Mouse (Mus musculus) central nervous system, embryonic 14 days (tissue): ENCODE measurements around the gene 1700025B11Rik. TPM values are rescaled to one million over a fixed set of nuclear protein-coding genes. Genes with fewer than 3 reads are reported as not detected.

Experiments used
- polyA plus RNA-seq: library from polyadenylated mRNA; depleted of rRNA; stranded (reverse); fragments of >200 nt; gene quantifications from 2 replicates; pipeline ENCODE4 v1.2.3, GENCODE M21; 2012; rRNA removed

Gene 1700025B11Rik
- not detected in 2 replicates for polyA plus RNA-seq

GRCm38 (mm10) chr15:77561792-77562191 lies at the start of gene 1700025B11Rik:
Gene 1700025B11Rik (minus strand): TSS chr15:77561892.

GRCm38 (mm10) chr15:77598958-77599357 lies 37.3 kb upstream of the 1700025B11Rik start, which contains the start of gene Gm36245:
Gene Gm36245 (plus strand): TSS chr15:77599258.

GRCm38 (mm10) chr15:77595961-77596360 lies 34.3 kb upstream of the 1700025B11Rik start, which contains the start of gene Apol10b:
Gene Apol10b (minus strand): TSS chr15:77596125.

GRCm38 (mm10) chr15:77533216-77533615 lies 28.5 kb downstream of the 1700025B11Rik start, which contains the start of gene Apol7c:
Gene Apol7c (minus strand): TSS chr15:77533316.

Other genes with a start within 250 kb of the 1700025B11Rik start
- gene Apol7a, start 162.8 kb downstream of the 1700025B11Rik start, polyA plus RNA-seq: 0.25 TPM in 1 of 2 replicates, not detected in the other
- gene Apol9a, start 150.8 kb downstream of the 1700025B11Rik start, polyA plus RNA-seq: 0.10 TPM in 2 replicates
- 0.04 TPM in 1 of 2 replicates, not detected in the other for gene Apol7b, start 114.4 kb downstream of the 1700025B11Rik start, polyA plus RNA-seq
- not detected in 2 replicates for gene Apol10a, start 84.8 kb downstream of the 1700025B11Rik start, polyA plus RNA-seq
- not detected in 2 replicates for gene Apol11a, start 53.6 kb downstream of the 1700025B11Rik start, polyA plus RNA-seq
- 0.04 and 0.06 TPM in 2 replicates for gene Apol7c, start 28.6 kb downstream of the 1700025B11Rik start, polyA plus RNA-seq
- 0.09 and 0.13 TPM in 2 replicates for gene Apol10b, start 34.2 kb upstream of the 1700025B11Rik start, polyA plus RNA-seq
- not detected in 2 replicates for gene Gm36245, start 37.4 kb upstream of the 1700025B11Rik start, polyA plus RNA-seq
- not detected in 2 replicates for gene Apol11b, start 81.4 kb upstream of the 1700025B11Rik start, polyA plus RNA-seq
- gene Apol7e, start 137.0 kb upstream of the 1700025B11Rik start, polyA plus RNA-seq: 0.05 TPM in 1 of 2 replicates, not detected in the other
- 0.12 and 0.20 TPM in 2 replicates for gene Apol9b, start 167.1 kb upstream of the 1700025B11Rik start, polyA plus RNA-seq
- 0.16 and 0.88 TPM in 2 replicates for gene Apol8, start 195.1 kb upstream of the 1700025B11Rik start, polyA plus RNA-seq